Mouse (Mus musculus): ENCODE results near the gene Zfp358.

DNA sequence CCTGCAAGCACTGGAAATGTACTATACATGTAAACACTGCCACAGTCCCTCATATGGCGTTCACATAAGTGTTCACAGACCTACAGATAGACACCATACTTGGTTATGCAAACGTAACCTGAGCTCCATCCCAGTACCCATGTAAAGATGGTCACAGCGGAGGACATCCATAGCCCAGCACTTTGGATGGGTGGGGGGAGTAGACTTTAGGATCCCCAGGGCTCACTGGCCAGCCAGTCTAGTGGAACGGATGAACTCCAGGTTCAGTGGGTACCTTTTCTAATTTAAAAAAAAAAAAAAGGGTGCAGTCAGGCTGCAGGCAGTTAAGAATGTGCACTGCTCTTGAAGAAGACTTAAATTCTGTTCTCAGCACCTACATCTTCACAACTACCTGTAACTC, 47.1 kb downstream of the Zfp358 start:
- TF ChIP-seq CTCF (IDR thresholded peaks at IDR 0.05; ENCODE audit: control insufficient read depth, insufficient read depth, insufficient read length) (no peak), MAX (IDR thresholded peaks at IDR 0.05) (no peak), FOSL1 (IDR thresholded peaks at IDR 0.05; ENCODE audit: insufficient read depth, low read length, poor library complexity, severe bottlenecking) (no peak)

Measured in C2C12 (cell line).